Mouse (Mus musculus) CD8-positive naive resting alpha-beta T cell, adult 2 months (primary cell): ENCODE results near the gene Defb19.

ENCODE experiments used
- DNase-seq, 2 experiments: peaks; one replicate each; pipeline ENCODE4 v3.0.0; 2022; ENCODE audit warnings: low read depth in 2 of 2, low spot score in 2 of 2

Gene Defb19

GRCm38 (mm10) chr2:152586926-152587560, 6.9 kb upstream of the Defb19 start:
- DNase-seq: no peak

- no peak for DNase-seq
Observed at GRCm38 (mm10) chr2:152580612-152581011, 500 bp upstream of the Defb19 start.

DNA sequence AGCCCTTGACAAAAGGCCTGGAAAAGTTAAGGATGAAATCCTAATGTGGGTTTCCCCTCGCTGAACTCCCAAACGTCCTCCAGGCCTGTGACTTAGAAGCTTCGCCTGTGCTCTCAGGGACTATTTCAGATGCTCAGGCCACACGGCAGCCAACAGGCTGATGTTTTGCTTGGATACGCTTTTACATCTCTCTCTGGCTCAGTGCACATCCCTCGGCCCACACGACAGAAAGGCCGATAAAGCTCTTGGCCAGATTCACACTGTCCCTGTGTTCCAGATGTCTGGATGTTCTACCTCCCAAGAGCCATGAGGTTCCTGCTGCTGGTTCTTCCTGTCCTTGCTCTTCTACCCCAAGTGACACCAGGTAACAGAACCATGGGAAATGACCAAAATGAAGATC, 6.6 kb downstream of the Defb19 start:
- DNase-seq: no peak

GRCm38 (mm10) chr2:152572114-152572794, 7.9 kb downstream of the Defb19 start, which contains the start of gene Defb21:
Gene Defb21 (plus strand): TSS chr2:152572744.
- no peak for DNase-seq

DNA sequence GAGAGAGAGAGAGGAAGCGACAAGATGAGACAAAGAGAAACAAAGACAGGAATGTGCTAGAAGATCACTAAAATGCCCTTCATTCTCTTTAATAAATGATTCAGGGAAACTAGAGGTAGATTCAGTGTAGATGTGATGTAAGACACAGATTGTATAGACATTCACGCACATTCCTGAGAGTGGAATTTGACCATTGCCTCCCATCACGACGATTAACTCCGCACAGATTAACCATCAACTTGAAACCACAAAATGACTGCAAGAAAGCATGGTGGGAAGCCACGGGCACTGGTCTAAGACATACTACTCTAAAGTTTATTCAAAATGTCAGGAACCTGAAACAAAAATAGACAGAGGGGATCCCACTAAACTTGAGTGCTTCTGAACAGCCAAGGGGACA, 9.8 kb downstream of the Defb19 start:
- no peak for DNase-seq

GRCm38 (mm10) chr2:152569881-152570280, 10.2 kb downstream of the Defb19 start:
- no peak for DNase-seq

- no peak for DNase-seq
Observed at GRCm38 (mm10) chr2:152569038-152569437, 11.1 kb downstream of the Defb19 start, which contains the start of gene Gm17416. Gene Gm17416 (plus strand): TSS chr2:152569338.

DNA sequence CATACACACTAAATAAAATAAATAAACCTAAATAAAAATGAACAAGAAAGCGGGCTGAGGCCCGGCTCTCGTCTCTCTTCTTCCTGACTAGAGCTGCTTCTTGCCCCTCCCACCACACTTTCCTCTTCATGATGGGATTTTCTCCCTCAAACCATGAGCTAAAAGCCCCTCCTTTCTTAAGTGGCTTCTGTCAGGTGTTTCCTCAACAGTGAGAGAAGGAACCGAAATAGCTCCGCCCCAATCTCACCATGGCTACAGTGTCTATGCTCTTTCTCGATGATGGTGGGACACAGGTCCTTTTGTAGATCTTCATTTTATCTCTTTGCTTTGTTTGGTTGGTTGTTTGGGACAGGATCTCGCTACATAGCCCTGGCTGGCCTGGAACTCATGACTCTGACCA, 23.5 kb downstream of the Defb19 start:
- DNase-seq: no peak

DNA sequence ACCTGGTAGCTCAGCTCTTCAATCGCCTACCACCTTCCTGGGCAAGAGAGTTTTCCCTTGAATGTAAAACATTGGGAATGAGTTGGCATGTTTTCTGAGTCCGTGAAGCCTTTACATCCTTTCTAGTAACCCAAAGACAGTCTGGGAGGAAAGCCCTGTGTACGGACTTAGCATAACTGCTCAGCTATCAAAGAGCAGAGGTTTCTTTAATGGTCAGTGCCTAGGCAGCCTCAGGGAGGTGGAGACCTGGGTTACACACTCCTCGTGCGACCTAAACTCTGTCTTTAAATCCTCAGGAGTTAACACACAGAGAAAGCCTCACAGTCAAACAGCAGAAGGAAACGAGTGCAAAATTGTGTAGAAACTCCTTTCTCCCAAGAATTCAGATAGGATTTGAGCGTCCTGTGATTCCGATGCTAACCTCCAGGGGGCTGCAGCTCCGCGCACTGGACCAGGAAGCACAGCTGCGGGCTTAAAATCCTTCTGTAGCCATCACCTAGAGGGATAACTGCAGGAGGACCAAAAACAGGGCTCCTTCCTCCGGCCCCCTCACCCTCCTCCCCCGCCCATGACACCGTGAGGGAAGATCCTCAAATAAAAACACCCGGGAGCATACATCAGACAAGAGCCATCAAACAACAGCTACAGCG, 26.2 kb downstream of the Defb19 start:
- DNase-seq: no peak

DNA sequence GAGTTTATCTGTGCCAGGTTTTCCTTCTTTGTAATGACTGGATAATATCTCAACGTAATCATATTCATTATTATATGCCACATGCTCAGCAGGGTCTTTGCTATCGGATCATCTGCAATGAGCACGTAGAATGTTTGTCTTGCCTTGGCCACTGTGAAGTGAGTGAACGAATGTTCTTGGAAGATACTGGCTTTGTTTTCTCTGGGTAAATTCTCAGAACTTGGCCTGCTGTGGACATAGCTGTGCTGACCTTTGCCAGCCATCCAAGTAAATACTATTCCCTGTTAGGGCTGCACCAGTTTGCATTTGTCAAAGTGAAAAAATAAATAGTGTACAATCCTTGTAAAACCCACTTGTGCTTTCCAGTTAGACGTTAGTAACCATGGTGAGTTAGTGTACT, 32.0 kb downstream of the Defb19 start:
- no peak for DNase-seq

GRCm38 (mm10) chr2:152544691-152545090, 35.4 kb downstream of the Defb19 start:
- DNase-seq: no peak

- DNase-seq: no peak
Observed at GRCm38 (mm10) chr2:152543478-152543877, 36.6 kb downstream of the Defb19 start.

GRCm38 (mm10) chr2:152542897-152543296, 37.2 kb downstream of the Defb19 start:
- DNase-seq: no peak

GRCm38 (mm10) chr2:152541979-152542378, 38.1 kb downstream of the Defb19 start:
- DNase-seq: no peak

DNA sequence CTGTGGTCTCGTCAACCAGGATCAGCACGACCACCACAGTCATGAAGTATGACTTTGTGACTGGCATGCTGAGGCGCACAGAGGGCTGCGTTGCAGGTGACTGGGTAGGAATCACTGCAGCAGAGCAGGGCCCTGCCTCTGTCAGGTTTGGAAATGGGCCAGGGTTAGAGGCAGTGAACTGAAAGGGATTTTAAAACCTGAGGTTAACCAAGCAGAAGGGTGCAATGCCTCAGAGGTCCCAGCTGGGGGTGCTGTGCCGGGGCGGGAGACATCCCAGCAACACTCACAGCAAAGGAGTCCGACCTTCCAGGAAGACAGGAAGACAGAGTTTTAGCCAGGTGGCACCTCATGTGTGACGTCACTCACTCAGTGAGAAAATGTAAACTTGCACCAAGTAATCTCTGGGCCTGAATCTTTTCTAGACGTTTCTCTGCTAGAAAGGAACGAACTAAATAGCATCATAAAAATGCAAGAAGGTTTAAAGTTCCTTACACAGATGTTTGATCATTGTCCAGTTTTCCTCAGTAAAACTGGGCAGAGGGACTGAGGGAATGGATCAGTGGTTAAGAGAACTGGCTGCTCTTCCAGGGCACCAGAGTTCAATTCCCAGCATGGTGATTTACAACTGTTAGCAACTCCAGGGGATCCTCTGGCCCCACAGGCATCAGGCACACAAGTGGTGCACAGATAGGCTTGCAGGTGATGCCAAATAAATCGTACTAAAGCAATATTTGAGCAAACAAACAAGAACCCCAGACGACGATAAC, 40.0 kb downstream of the Defb19 start, which contains the start of gene Defb29:
Defb29 (minus strand) TSS at position 155 of the 767 bp plus-strand sequence.
- DNase-seq: no peak
